Comparison of ENCODE assay signal across 11 mouse cellular contexts in the genomic region with DNA sequence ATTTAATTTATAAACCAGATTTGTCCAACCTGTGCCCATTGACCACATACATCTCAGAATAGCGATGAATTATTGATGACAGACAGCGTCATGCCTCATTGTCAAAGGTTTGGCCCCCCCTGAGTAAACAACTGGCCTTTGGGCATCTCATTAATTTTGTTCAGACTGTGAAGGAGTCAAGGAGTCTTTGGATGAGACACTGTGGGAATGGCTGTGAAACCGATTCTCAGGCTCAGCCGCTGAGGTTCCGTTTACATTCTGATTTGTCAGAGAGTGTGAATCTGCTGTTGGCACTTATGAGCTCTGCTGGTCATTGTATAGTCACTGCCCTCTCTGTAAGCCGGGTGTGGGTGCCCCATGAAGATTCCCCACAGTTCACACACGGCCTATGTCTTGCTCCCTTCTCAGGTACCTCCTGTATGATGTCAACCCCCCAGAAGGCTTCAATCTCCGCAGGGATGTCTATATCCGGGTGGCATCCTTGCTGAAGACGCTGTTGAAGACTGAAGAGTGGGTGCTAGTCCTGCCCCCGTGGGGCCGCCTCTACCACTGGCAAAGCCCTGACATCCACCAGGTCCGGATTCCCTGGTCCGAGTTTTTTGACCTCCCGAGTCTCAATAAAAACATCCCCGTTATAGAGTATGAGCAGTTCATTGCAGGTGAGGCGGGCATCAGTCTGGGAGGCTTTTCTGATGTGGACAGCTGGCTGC. TPM values are rescaled to one million over a fixed set of nuclear protein-coding genes. Genes with fewer than 3 reads are reported as not detected.
A peak's percentile ranks its signal among the peaks of the same experiment; 100 is the strongest.
DNase-seq lines count a peak whose midpoint lies in the region; ATAC-seq and TF ChIP-seq lines count a peak whose summit lies in the region.
"Had no signal": no experiment of that assay in that cellular context is flagged by ENCODE, and none has a peak within 500 bp of the region (broad histone marks: within the 10 kb centered on the region; RNA-seq: fewer than 3 reads in every experiment).

No protein-coding gene starts in this region.

- H3K4me2 ChIP-seq in kidney, embryonic 15.5 days, result peak overlapping the region; percentile 80
- peak overlapping the region; percentile 58 for H3K4me2 ChIP-seq in embryonic facial prominence, embryonic 15.5 days (replicated peaks)
- peak overlapping the region; percentile 84 for H3K4me2 ChIP-seq in hindbrain, postnatal 0 days (ENCODE audit: low read depth, low read length)
- H3K4me2 ChIP-seq in midbrain, embryonic 16.5 days (ENCODE audit: low read length), result peak overlapping the region; percentile 96

- 78% methylated on average over 17 of the region's 17 CpGs for WGBS in kidney, embryonic 15.5 days
- 75% methylated on average over 17 of the region's 17 CpGs for WGBS in kidney, adult 2 months
- 86% methylated on average over 17 of the region's 17 CpGs for WGBS in embryonic facial prominence, embryonic 15.5 days
- WGBS in hindbrain, postnatal 0 days, result 73% methylated on average over 17 of the region's 17 CpGs
- 83% methylated on average over 17 of the region's 17 CpGs for WGBS in midbrain, embryonic 16.5 days
- WGBS in thymus, adult 2 months, result 94% methylated on average over 17 of the region's 17 CpGs

- no peak for TF ChIP-seq POLR2A in kidney, adult 2 months (IDR thresholded peaks at IDR 0.05; ENCODE audit: low read depth, low read length)
- no peak for TF ChIP-seq POLR2A in thymus, adult 2 months (IDR thresholded peaks at IDR 0.05; ENCODE audit: control insufficient read depth, extremely low read depth, insufficient read depth, low read length, poor library complexity)

- H3K27ac ChIP-seq in kidney, embryonic 15.5 days, result no peak overlapping the region
- no peak overlapping the region for H3K27ac ChIP-seq in kidney, adult 2 months (ENCODE audit: insufficient read depth, low read depth, low read length)
- no peak overlapping the region for H3K27ac ChIP-seq in embryonic facial prominence, embryonic 15.5 days (replicated peaks)
- no peak overlapping the region for H3K27ac ChIP-seq in hindbrain, postnatal 0 days
- H3K27ac ChIP-seq in midbrain, embryonic 16.5 days (ENCODE audit: low read length), result no peak overlapping the region
- no peak overlapping the region for H3K27ac ChIP-seq in thymus, adult 2 months (ENCODE audit: control insufficient read depth, insufficient read depth, low read length)

- H3K9ac ChIP-seq in kidney, embryonic 15.5 days, result peak overlapping the region; percentile 16; the same call in 1 of the 2 replicates
- 0 out of 2 replicates have a peak overlapping the region, but pooled peaks have one; percentile 78 for H3K9ac ChIP-seq in embryonic facial prominence, embryonic 15.5 days
- peak overlapping the region; percentile 28; the same call in 1 of the 2 replicates for H3K9ac ChIP-seq in hindbrain, postnatal 0 days (replicated peaks; ENCODE audit: low read length)
- H3K9ac ChIP-seq in midbrain, embryonic 16.5 days (ENCODE audit: low read depth, low read length), result 0 out of 2 replicates have a peak overlapping the region, but pooled peaks have one; percentile 46

- no peak for ATAC-seq in kidney, embryonic 15.5 days (replicated peaks; ENCODE audit: low FRiP score)
- no peak for ATAC-seq in embryonic facial prominence, embryonic 15.5 days (ENCODE audit: insufficient number of reproducible peaks, low FRiP score, low TSS enrichment, low read depth)
- no peak for ATAC-seq in hindbrain, postnatal 0 days
- ATAC-seq in midbrain, embryonic 16.5 days, result no peak

- H3K36me3 ChIP-seq in kidney, embryonic 15.5 days, result peaks cover 50% of the 10 kb centered on the region
- no peaks in the 10 kb centered on the region for H3K36me3 ChIP-seq in kidney, adult 2 months (ENCODE audit: control insufficient read depth, insufficient read depth, low read length)
- H3K36me3 ChIP-seq in embryonic facial prominence, embryonic 15.5 days, result peaks cover 49% of the 10 kb centered on the region
- H3K36me3 ChIP-seq in hindbrain, postnatal 0 days (ENCODE audit: insufficient read depth, low read length), result peaks cover 22% of the 10 kb centered on the region
- peaks cover 23% of the 10 kb centered on the region for H3K36me3 ChIP-seq in midbrain, embryonic 16.5 days (ENCODE audit: control insufficient read depth, insufficient read depth, low read length)
- H3K36me3 ChIP-seq in thymus, adult 2 months (ENCODE audit: control insufficient read depth, insufficient read depth, low read length), result peaks cover 8% of the 10 kb centered on the region

- H3K9me3 ChIP-seq in kidney, embryonic 15.5 days (replicated peaks), result no peaks in the 10 kb centered on the region
- no peaks in the 10 kb centered on the region for H3K9me3 ChIP-seq in embryonic facial prominence, embryonic 15.5 days (replicated peaks)
- no peaks in the 10 kb centered on the region for H3K9me3 ChIP-seq in hindbrain, postnatal 0 days (ENCODE audit: low read length)
- H3K9me3 ChIP-seq in midbrain, embryonic 16.5 days (replicated peaks; ENCODE audit: control insufficient read depth, low read length, poor library complexity, severe bottlenecking), result no peaks in the 10 kb centered on the region

- DNase-seq in kidney, adult 2 months, result no peak
- DNase-seq in hindbrain, postnatal 0 days (ENCODE audit: low spot score), result no peak
- DNase-seq in thymus, adult 2 months, result no peak
- DNase-seq in thymus, postnatal 4 days, result no peak
- no peak for DNase-seq in natural killer cell, adult 2 months (ENCODE audit: low spot score in 2 of 2)
- DNase-seq: layer of hippocampus, postnatal 36 days; spleen, adult 18-20 months had no signal

- H3K4me1 ChIP-seq in kidney, embryonic 15.5 days, result peaks cover 24% of the 10 kb centered on the region
- 0 out of 2 replicates have a peak, but pooled peaks cover 2% of the 10 kb centered on the region for H3K4me1 ChIP-seq in kidney, adult 2 months (ENCODE audit: control insufficient read depth, insufficient read depth, low read length)
- peaks cover 20% of the 10 kb centered on the region for H3K4me1 ChIP-seq in embryonic facial prominence, embryonic 15.5 days
- H3K4me1 ChIP-seq in hindbrain, postnatal 0 days (ENCODE audit: insufficient read depth, low read length), result peaks cover 6% of the 10 kb centered on the region; the same call in 1 of the 2 replicates
- H3K4me1 ChIP-seq in midbrain, embryonic 16.5 days (ENCODE audit: control insufficient read depth, insufficient read depth, low read length), result peaks cover 21% of the 10 kb centered on the region
- H3K4me1 ChIP-seq in thymus, adult 2 months (replicated peaks; ENCODE audit: control insufficient read depth, insufficient read depth, low read length), result peaks cover 3% of the 10 kb centered on the region

- no peaks in the 10 kb centered on the region for H3K27me3 ChIP-seq in kidney, embryonic 15.5 days
- no peaks in the 10 kb centered on the region for H3K27me3 ChIP-seq in kidney, adult 2 months (replicated peaks; ENCODE audit: control insufficient read depth, insufficient read depth, low read length)
- no peaks in the 10 kb centered on the region for H3K27me3 ChIP-seq in embryonic facial prominence, embryonic 15.5 days
- H3K27me3 ChIP-seq in hindbrain, postnatal 0 days (ENCODE audit: insufficient read depth, low read length), result no peaks in the 10 kb centered on the region
- H3K27me3 ChIP-seq in midbrain, embryonic 16.5 days (ENCODE audit: control insufficient read depth, insufficient read depth, low read depth, low read length), result no peaks in the 10 kb centered on the region
- no peaks in the 10 kb centered on the region for H3K27me3 ChIP-seq in thymus, adult 2 months (ENCODE audit: control insufficient read depth, insufficient read depth, low read length)
- H3K27me3 ChIP-seq: Patski had no signal

- peak overlapping the region; percentile 89 for H3K4me3 ChIP-seq in kidney, embryonic 15.5 days (replicated peaks)
- H3K4me3 ChIP-seq in kidney, adult 2 months (ENCODE audit: insufficient read depth, low read depth, low read length), result no peak overlapping the region
- H3K4me3 ChIP-seq in embryonic facial prominence, embryonic 15.5 days (replicated peaks), result peak overlapping the region; percentile 71
- H3K4me3 ChIP-seq in hindbrain, postnatal 0 days (ENCODE audit: low read length), result peak overlapping the region; percentile 89
- peak overlapping the region; percentile 90; the same call in 1 of the 2 replicates for H3K4me3 ChIP-seq in midbrain, embryonic 16.5 days (ENCODE audit: low read depth, low read length)
- H3K4me3 ChIP-seq in thymus, adult 2 months (ENCODE audit: control insufficient read depth, insufficient read depth, low read length), result no peak overlapping the region

- no peak for TF ChIP-seq CTCF in kidney, adult 2 months (conservative IDR thresholded peaks at IDR 0.05; ENCODE audit: insufficient read depth, insufficient read length, low read depth, low read length)
- TF ChIP-seq CTCF in hindbrain, postnatal 0 days (IDR thresholded peaks at IDR 0.05; ENCODE audit: low read depth), result no peak
- no peak for TF ChIP-seq CTCF in thymus, adult 2 months (IDR thresholded peaks at IDR 0.05; ENCODE audit: borderline replicate concordance, control insufficient read depth, extremely low read depth, insufficient read depth, low read length, poor library complexity)

RNA-seq across cellular contexts. Expression of a gene that starts 1.3 kb away (rescaled TPM):
- 118 and 134 TPM in 2 replicates for polyA plus RNA-seq in kidney, embryonic 15.5 days (2015; fragmentation: Nextera tagmentation; extraction: Ambion mirVana)
- polyA plus RNA-seq in kidney, adult 2 months (2012; rRNA removed), result 45.9 and 50.6 TPM in 2 replicates
- polyA plus RNA-seq in embryonic facial prominence, embryonic 15.5 days (2015; fragmentation: Nextera tagmentation; extraction: Ambion mirVana), result 162 and 166 TPM in 2 replicates
- total RNA-seq in hindbrain, postnatal 0 days (2014; rRNA removed), result 48.2 and 52.4 TPM in 2 replicates
- polyA plus RNA-seq in hindbrain, postnatal 0 days (2015; fragmentation: Nextera tagmentation; extraction: Ambion mirVana), result 47.0 and 47.7 TPM in 2 replicates
- polyA plus RNA-seq in midbrain, embryonic 16.5 days (2015; fragmentation: Nextera tagmentation; extraction: Ambion mirVana), result 51.5 and 52.5 TPM in 2 replicates
- 50.4 and 60.0 TPM in 2 replicates for polyA plus RNA-seq in thymus, adult 2 months (2012; rRNA removed)

Comparison
In these comparisons a context has a peak if more than half of its experiments do, and no peak if none do; other contexts are left out.
1. H3K4me3 ChIP-seq: peak in kidney, embryonic 15.5 days (single experiment), embryonic facial prominence, embryonic 15.5 days (single experiment), hindbrain, postnatal 0 days (single experiment) and midbrain, embryonic 16.5 days (single experiment); none in kidney, adult 2 months (single experiment) and thymus, adult 2 months (single experiment).
2. H3K9ac ChIP-seq: peak in every context shown above with its lines; median percentile 78 in embryonic facial prominence, embryonic 15.5 days; 46 in midbrain, embryonic 16.5 days; 28 in hindbrain, postnatal 0 days; 16 in kidney, embryonic 15.5 days.
3. Peak in every context shown above with its lines, with median percentiles within 50 percentile points of each other: H3K4me2 ChIP-seq.